Mouse (Mus musculus): Measurements from ENCODE around the gene Fbxo21. TPM values are rescaled to one million over a fixed set of nuclear protein-coding genes. Genes with fewer than 3 reads are reported as not detected.

Gene Fbxo21
- polyA plus RNA-seq, 1 experiment from 2014 or later, result 64.3 TPM

GRCm38 (mm10) chr5:118043761-118044160 is 67.2 kb downstream of the Fbxo21 start:
- no peaks in the 10 kb centered on the region for H3K27me3 ChIP-seq (ENCODE audit: insufficient read depth, low read length)
- no peaks in the 10 kb centered on the region for H3K36me3 ChIP-seq (ENCODE audit: insufficient read depth)
- DNase-seq (no peak), ATAC-seq (ENCODE audit: insufficient read depth) (no peak)
- no peak overlapping the region for H3K27ac ChIP-seq (ENCODE audit: low read depth)
- H3K4me2 ChIP-seq, result no peak overlapping the region
- TF ChIP-seq CTCF (IDR thresholded peaks at IDR 0.05; ENCODE audit: low read depth), result no peak
- H3K9ac ChIP-seq, result no peak overlapping the region
- no peak overlapping the region for H3K4me3 ChIP-seq (ENCODE audit: low read depth, low read length)
- 77% methylated on average over 4 of the region's 4 CpGs for WGBS
- no peaks in the 10 kb centered on the region for H3K4me1 ChIP-seq (ENCODE audit: insufficient read depth)
- H3K9me3 ChIP-seq (ENCODE audit: low read depth, low read length), result no peaks in the 10 kb centered on the region

DNA sequence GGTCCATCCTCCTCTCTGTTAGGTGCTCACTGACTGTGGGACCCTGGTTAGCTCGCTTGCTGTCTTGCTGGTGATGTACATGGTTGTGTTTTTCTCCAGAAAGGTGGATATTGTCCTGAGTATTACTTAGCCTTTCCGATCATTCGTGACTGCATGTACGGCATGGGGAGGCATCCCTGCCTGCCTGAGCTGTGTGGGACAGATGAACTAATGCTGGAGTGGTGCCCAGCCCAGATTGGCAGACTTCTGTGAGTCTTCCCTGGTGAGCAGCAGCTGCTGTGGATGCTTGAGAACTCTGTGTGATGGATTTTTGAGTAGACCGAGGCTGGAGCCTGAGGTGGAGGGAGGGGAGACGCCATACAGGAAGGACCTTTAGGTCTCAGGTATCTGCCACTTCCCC is 68.4 kb downstream of the Fbxo21 start:
- DNase-seq (no peak), ATAC-seq (ENCODE audit: insufficient read depth) (no peak)
- no peak overlapping the region for H3K4me2 ChIP-seq
- H3K36me3 ChIP-seq (ENCODE audit: insufficient read depth), result no peaks in the 10 kb centered on the region
- TF ChIP-seq CTCF (IDR thresholded peaks at IDR 0.05; ENCODE audit: low read depth), result no peak
- H3K9me3 ChIP-seq (ENCODE audit: low read depth, low read length), result no peaks in the 10 kb centered on the region
- no peaks in the 10 kb centered on the region for H3K4me1 ChIP-seq (ENCODE audit: insufficient read depth)
- no peaks in the 10 kb centered on the region for H3K27me3 ChIP-seq (ENCODE audit: insufficient read depth, low read length)
- H3K27ac ChIP-seq (ENCODE audit: low read depth), result no peak overlapping the region
- WGBS, result 81% methylated on average over 6 of the region's 6 CpGs
- H3K9ac ChIP-seq, result no peak overlapping the region
- no peak overlapping the region for H3K4me3 ChIP-seq (ENCODE audit: low read depth, low read length)

DNA sequence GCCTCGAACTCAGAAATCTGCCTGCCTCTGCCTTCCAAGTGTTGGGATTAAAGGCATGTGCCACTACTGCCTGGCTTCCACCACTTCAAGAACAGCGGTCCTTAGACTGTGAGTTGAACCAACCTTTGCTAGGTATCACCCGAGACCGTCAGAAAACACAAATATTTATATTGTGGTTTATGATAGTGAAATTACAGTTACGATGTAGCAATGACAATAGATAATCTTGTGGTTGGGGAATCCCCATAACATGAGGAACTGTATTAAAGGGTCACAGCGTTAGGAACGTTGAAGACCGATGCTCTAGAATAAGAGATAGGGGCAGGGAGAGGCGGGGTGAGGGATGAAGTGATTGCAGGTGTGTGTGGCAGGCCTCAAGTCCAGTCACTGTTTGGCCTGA is 68.9 kb downstream of the Fbxo21 start:
- Histone ChIP-seq H3K27me3 (ENCODE audit: insufficient read depth, low read length) (no peaks in the 10 kb centered on the region), H3K27ac (ENCODE audit: low read depth) (no peak overlapping the region), H3K4me2 (no peak overlapping the region), H3K9me3 (ENCODE audit: low read depth, low read length) (no peaks in the 10 kb centered on the region), H3K36me3 (ENCODE audit: insufficient read depth) (no peaks in the 10 kb centered on the region), H3K4me3 (ENCODE audit: low read depth, low read length) (no peak overlapping the region), H3K9ac (no peak overlapping the region), H3K4me1 (ENCODE audit: insufficient read depth) (no peaks in the 10 kb centered on the region)
- no peak for TF ChIP-seq CTCF (IDR thresholded peaks at IDR 0.05; ENCODE audit: low read depth)
- ATAC-seq (ENCODE audit: insufficient read depth) (no peak), DNase-seq (no peak)
- 83% methylated on average over 9 of the region's 9 CpGs for WGBS

- no peak for TF ChIP-seq CTCF (IDR thresholded peaks at IDR 0.05; ENCODE audit: low read depth)
- Histone ChIP-seq H3K4me1 (ENCODE audit: insufficient read depth) (no peaks in the 10 kb centered on the region), H3K4me3 (ENCODE audit: low read depth, low read length) (no peak overlapping the region), H3K9ac (no peak overlapping the region), H3K36me3 (ENCODE audit: insufficient read depth) (no peaks in the 10 kb centered on the region), H3K4me2 (no peak overlapping the region), H3K27ac (ENCODE audit: low read depth) (no peak overlapping the region), H3K27me3 (ENCODE audit: insufficient read depth, low read length) (no peaks in the 10 kb centered on the region), H3K9me3 (ENCODE audit: low read depth, low read length) (no peaks in the 10 kb centered on the region)
- DNase-seq, result no peak
- no peak for ATAC-seq (ENCODE audit: insufficient read depth)
- WGBS, result 85% methylated on average over 14 of the region's 14 CpGs
Observed at GRCm38 (mm10) chr5:118047091-118047757, 70.7 kb downstream of the Fbxo21 start.

DNA sequence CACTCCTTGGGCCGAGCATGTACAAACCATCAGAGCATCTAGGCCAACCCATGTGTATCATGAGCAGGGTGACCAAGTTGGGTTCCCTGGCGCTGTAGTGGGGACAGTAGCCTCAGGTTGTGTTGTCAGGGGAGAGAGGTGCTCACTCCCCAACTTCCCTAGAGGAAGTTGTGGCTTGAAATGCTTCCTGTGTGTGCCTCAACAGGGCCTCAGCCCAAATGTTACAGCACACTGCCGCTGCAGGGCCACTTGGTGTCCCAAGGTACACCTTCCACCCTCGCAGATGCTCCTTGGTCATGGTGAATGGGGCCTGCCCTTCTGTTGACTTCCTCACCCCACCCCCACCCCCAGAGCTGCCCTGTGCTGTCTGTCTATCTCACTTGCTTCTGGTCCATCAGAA is 71.9 kb downstream of the Fbxo21 start:
- no peaks in the 10 kb centered on the region for H3K27me3 ChIP-seq (ENCODE audit: insufficient read depth, low read length)
- H3K9me3 ChIP-seq (ENCODE audit: low read depth, low read length), result no peaks in the 10 kb centered on the region
- no peaks in the 10 kb centered on the region for H3K4me1 ChIP-seq (ENCODE audit: insufficient read depth)
- H3K9ac ChIP-seq, result no peak overlapping the region
- ATAC-seq (ENCODE audit: insufficient read depth), result no peak
- no peak for TF ChIP-seq CTCF (IDR thresholded peaks at IDR 0.05; ENCODE audit: low read depth)
- no peak overlapping the region for H3K4me2 ChIP-seq
- H3K4me3 ChIP-seq (ENCODE audit: low read depth, low read length), result no peak overlapping the region
- no peak for DNase-seq
- 73% methylated on average over 4 of the region's 4 CpGs for WGBS
- H3K27ac ChIP-seq (ENCODE audit: low read depth), result no peak overlapping the region
- H3K36me3 ChIP-seq (ENCODE audit: insufficient read depth), result no peaks in the 10 kb centered on the region

- Histone ChIP-seq H3K4me2 (no peak overlapping the region), H3K9ac (no peak overlapping the region), H3K27me3 (ENCODE audit: insufficient read depth, low read length) (no peaks in the 10 kb centered on the region), H3K4me3 (ENCODE audit: low read depth, low read length) (no peak overlapping the region), H3K9me3 (ENCODE audit: low read depth, low read length) (no peaks in the 10 kb centered on the region), H3K36me3 (ENCODE audit: insufficient read depth) (no peaks in the 10 kb centered on the region), H3K27ac (ENCODE audit: low read depth) (no peak overlapping the region), H3K4me1 (ENCODE audit: insufficient read depth) (no peaks in the 10 kb centered on the region)
- no peak for ATAC-seq (ENCODE audit: insufficient read depth)
- WGBS, result 75% methylated on average over 5 of the region's 5 CpGs
- DNase-seq, result no peak
- TF ChIP-seq CTCF (IDR thresholded peaks at IDR 0.05; ENCODE audit: low read depth), result no peak
Observed at GRCm38 (mm10) chr5:118048928-118049327, 72.4 kb downstream of the Fbxo21 start.

DNA sequence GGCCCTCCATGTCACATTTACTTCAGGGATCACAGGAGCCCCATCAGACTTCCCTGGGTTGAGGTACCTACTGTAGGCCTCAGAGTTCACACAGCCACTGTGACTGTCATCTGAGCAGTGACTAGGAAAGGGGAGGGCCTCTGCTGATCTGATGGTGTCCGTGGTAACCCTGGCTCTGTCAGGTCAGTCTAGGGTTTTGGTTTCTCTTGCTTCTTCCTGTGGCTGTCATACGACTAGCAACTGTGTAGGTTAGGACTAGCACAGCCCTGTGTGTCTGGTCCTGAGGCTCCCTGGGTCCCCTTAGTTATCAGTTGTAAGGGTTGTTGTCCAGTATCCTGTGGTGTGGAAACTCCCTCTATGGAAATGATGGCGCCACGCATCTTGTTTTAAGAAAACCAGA is 74.2 kb downstream of the Fbxo21 start:
- Histone ChIP-seq H3K27me3 (ENCODE audit: insufficient read depth, low read length) (no peaks in the 10 kb centered on the region), H3K4me2 (no peak overlapping the region), H3K9me3 (ENCODE audit: low read depth, low read length) (no peaks in the 10 kb centered on the region), H3K36me3 (ENCODE audit: insufficient read depth) (no peaks in the 10 kb centered on the region), H3K4me3 (ENCODE audit: low read depth, low read length) (no peak overlapping the region), H3K9ac (no peak overlapping the region), H3K27ac (ENCODE audit: low read depth) (no peak overlapping the region), H3K4me1 (ENCODE audit: insufficient read depth) (no peaks in the 10 kb centered on the region)
- 77% methylated on average over 4 of the region's 4 CpGs for WGBS
- ATAC-seq (ENCODE audit: insufficient read depth), result no peak
- DNase-seq, result no peak
- no peak for TF ChIP-seq CTCF (IDR thresholded peaks at IDR 0.05; ENCODE audit: low read depth)

All from lung, embryonic 14.5 days (tissue).